Mouse (Mus musculus) C2C12 (cell line): ENCODE data around the gene Aknad1.

Source experiments
- CTCF ChIP-seq: IDR thresholded peaks from one replicate; pipeline ENCODE4 v1.5.1; 2011; ENCODE audit not compliant: control insufficient read depth, insufficient read depth, insufficient read length
- MYOD1 ChIP-seq: IDR thresholded peaks from one replicate; pipeline ENCODE4 v1.6.1; 2011; ENCODE audit warnings: low read depth; ENCODE audit not compliant: control insufficient read depth, insufficient read length
- USF1 ChIP-seq: IDR thresholded peaks from one replicate; pipeline ENCODE4 v1.6.1; 2011; ENCODE audit warnings: low read depth, mild to moderate bottlenecking, control low read depth, moderate library complexity

DNA sequence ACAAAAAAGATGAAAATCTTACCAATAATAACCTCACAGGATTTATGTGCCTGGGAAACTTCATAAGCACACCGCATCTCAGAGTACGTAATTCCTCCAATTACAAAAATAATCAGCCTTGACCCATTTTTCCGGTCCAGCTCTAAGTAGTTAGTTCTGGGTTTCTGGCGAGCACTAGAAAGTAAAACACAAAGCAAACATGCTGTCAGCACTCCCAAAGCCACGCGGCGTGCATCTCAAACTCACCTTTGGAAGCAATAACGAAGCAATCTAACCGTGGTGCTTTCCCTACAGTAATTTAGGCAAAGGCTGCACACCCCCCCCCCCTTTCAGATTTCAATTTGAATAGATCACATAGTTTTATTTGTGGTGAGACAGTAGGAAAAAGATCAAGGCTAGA lies 55.3 kb downstream of the Aknad1 start:
- no peak for TF ChIP-seq CTCF
- no peak for TF ChIP-seq MYOD1
- TF ChIP-seq USF1: no peak
